Mouse (Mus musculus) liver, postnatal 0 days (tissue): ENCODE data around the gene Slc22a1.

Experiments
- CTCF ChIP-seq: sonication (generic); IDR thresholded peaks from 2 replicates; pipeline ENCODE4 v1.5.1; 2016; ENCODE audit warnings: antibody characterized with exemption, low read depth
- EP300 ChIP-seq: IDR thresholded peaks from 2 replicates; pipeline ENCODE4 v1.6.1; 2016; ENCODE audit warnings: antibody characterized with exemption, low read depth, mild to moderate bottlenecking

GRCm38 (mm10) chr17:12658784-12659183 lies 16.8 kb downstream of the Slc22a1 start:
- TF ChIP-seq CTCF (no peak), EP300 (no peak)
